Mouse (Mus musculus) MEL (cell line): ENCODE results near the gene Spats2. TPM values are rescaled to one million over a fixed set of nuclear protein-coding genes. Genes with fewer than 3 reads are reported as not detected.
"Not testable (repeated sequence)": the region's sequence is repeated elsewhere in the genome, so short reads cannot be mapped to it uniquely, and the experiment has no call there.

Experiments used
- DNase-seq: peaks from one replicate; pipeline ENCODE4 v3.0.0; 2011; ENCODE audit warnings: low read depth, low spot score
- H3K27ac ChIP-seq: 2 replicates; pipeline ENCODE4 v1.5.1; 2012; ENCODE audit warnings: low read depth, mild to moderate bottlenecking, control low read depth, low read length, moderate library complexity; ENCODE audit not compliant: control insufficient read depth
- H3K27me3 ChIP-seq, 2 experiments: fragments of 150-350 bp in 1 of 2; sonication (generic) in 1 of 2; 2 replicates each; pipeline ENCODE4 v1.6.1; 2012; ENCODE audit warnings: low read length in 2 of 2, mild to moderate bottlenecking in 2 of 2, improper control_type of control experiment in 1 of 2, moderate library complexity in 1 of 2; ENCODE audit not compliant: insufficient read depth in 2 of 2, control insufficient read depth in 1 of 2
- H3K36me3 ChIP-seq, 2 experiments: 2 replicates each; pipeline ENCODE4 v1.6.1; 2012 to 2014; ENCODE audit warnings: low read length in 2 of 2, improper control_type of control experiment in 1 of 2, inconsistent platforms in 1 of 2, mild to moderate bottlenecking in 1 of 2; ENCODE audit not compliant: insufficient read depth in 2 of 2, control insufficient read depth in 1 of 2
- H3K4me1 ChIP-seq, 2 experiments: fragments of 150-350 bp in 1 of 2; sonication (generic) in 1 of 2; 2 replicates each; pipeline ENCODE4 v1.6.1; 2012; ENCODE audit warnings: low read length in 2 of 2, improper control_type of control experiment in 1 of 2, mild to moderate bottlenecking in 1 of 2; ENCODE audit not compliant: insufficient read depth in 2 of 2, control insufficient read depth in 1 of 2
- H3K4me3 ChIP-seq, 2 experiments: fragments of 150-350 bp in 1 of 2; sonication (generic) in 1 of 2; 2 replicates each; pipeline ENCODE4 v1.5.1; 2012; ENCODE audit warnings: low read depth in 2 of 2, low read length in 2 of 2, mild to moderate bottlenecking in 2 of 2, moderate library complexity in 2 of 2, control low read depth in 1 of 2, improper control_type of control experiment in 1 of 2; ENCODE audit not compliant: control insufficient read depth in 1 of 2, insufficient read depth in 1 of 2
- H3K79me2 ChIP-seq: 2 replicates; pipeline ENCODE4 v1.6.1; 2012; ENCODE audit warnings: mild to moderate bottlenecking, low read length, moderate library complexity; ENCODE audit not compliant: control insufficient read depth, poor library complexity, insufficient read depth
- H3K9ac ChIP-seq: 2 replicates; pipeline ENCODE4 v1.6.1; 2012; ENCODE audit warnings: low read depth, mild to moderate bottlenecking, control low read depth, low read length, moderate library complexity; ENCODE audit not compliant: control insufficient read depth, poor library complexity, severe bottlenecking
- H3K9me3 ChIP-seq: fragments of 150-350 bp; sonication (generic); replicated peaks from 2 replicates; pipeline ENCODE4 v1.6.1; 2012; ENCODE audit warnings: mild to moderate bottlenecking, low read length, improper control_type of control experiment, moderate library complexity; ENCODE audit not compliant: insufficient read depth
- BHLHE40 ChIP-seq: IDR thresholded peaks from 2 replicates; pipeline ENCODE4 v1.6.1; 2012; ENCODE audit warnings: low read depth, mild to moderate bottlenecking, inconsistent platforms, low read length, improper control_type of control experiment, borderline replicate concordance
- CHD1 ChIP-seq: IDR thresholded peaks from 2 replicates; pipeline ENCODE4 v1.6.1; 2012; ENCODE audit warnings: low read depth, mild to moderate bottlenecking, inconsistent platforms, low read length, improper control_type of control experiment
- E2F4 ChIP-seq: IDR thresholded peaks from 2 replicates; pipeline ENCODE4 v1.6.1; 2011; ENCODE audit warnings: low read depth, low read length, improper control_type of control experiment, borderline replicate concordance
- ETS1 ChIP-seq: IDR thresholded peaks from 2 replicates; pipeline ENCODE4 v1.6.1; 2012; ENCODE audit warnings: low read depth, mild to moderate bottlenecking, inconsistent platforms, low read length, improper control_type of control experiment, moderate library complexity
- GABPA ChIP-seq: IDR thresholded peaks from 2 replicates; pipeline ENCODE4 v1.6.1; 2012; ENCODE audit warnings: low read depth, mild to moderate bottlenecking, inconsistent platforms, low read length, improper control_type of control experiment, moderate library complexity
- GATA1 ChIP-seq: IDR thresholded peaks from 2 replicates; pipeline ENCODE4 v1.6.1; 2011; ENCODE audit warnings: low read depth, low read length, improper control_type of control experiment
- JUND ChIP-seq: IDR thresholded peaks from 2 replicates; pipeline ENCODE4 v1.6.1; 2011; ENCODE audit warnings: low read depth, mild to moderate bottlenecking, improper control_type of control experiment, low read length
- KAT2A ChIP-seq: conservative IDR thresholded peaks from 2 replicates; pipeline ENCODE4 v1.6.1; 2012; ENCODE audit warnings: low read depth, low read length, improper control_type of control experiment, inconsistent platforms
- MAFK ChIP-seq: IDR thresholded peaks from 2 replicates; pipeline ENCODE4 v1.6.1; 2011; ENCODE audit warnings: low read depth, mild to moderate bottlenecking, low read length, improper control_type of control experiment, borderline replicate concordance
- MAX ChIP-seq: IDR thresholded peaks from 2 replicates; pipeline ENCODE4 v1.6.1; 2011; ENCODE audit warnings: low read length, improper control_type of control experiment
- MAZ ChIP-seq: IDR thresholded peaks from 2 replicates; pipeline ENCODE4 v1.6.1; 2012; ENCODE audit warnings: low read depth, mild to moderate bottlenecking, inconsistent platforms, low read length, improper control_type of control experiment
- MYB ChIP-seq: IDR thresholded peaks from 2 replicates; pipeline ENCODE4 v1.6.1; 2011; ENCODE audit warnings: mild to moderate bottlenecking, low read depth, low read length, improper control_type of control experiment
- MYC ChIP-seq: IDR thresholded peaks from 2 replicates; pipeline ENCODE4 v1.6.1; 2011; ENCODE audit warnings: low read depth, mild to moderate bottlenecking, low read length, improper control_type of control experiment, moderate library complexity
- NRF1 ChIP-seq: IDR thresholded peaks from 2 replicates; pipeline ENCODE4 v1.6.1; 2014; ENCODE audit warnings: low read depth, mild to moderate bottlenecking, inconsistent platforms, low read length, improper control_type of control experiment, moderate library complexity; ENCODE audit not compliant: poor library complexity, insufficient read depth, severe bottlenecking
- POLR2A ChIP-seq, 2 experiments: IDR thresholded peaks; 2 replicates each; pipeline ENCODE4 v1.6.1; 2011 to 2012; ENCODE audit warnings: low read length in 2 of 2, mild to moderate bottlenecking in 2 of 2, control low read depth in 1 of 2, improper control_type of control experiment in 1 of 2, low read depth in 1 of 2, moderate library complexity in 1 of 2; ENCODE audit not compliant: control insufficient read depth in 1 of 2, insufficient read depth in 1 of 2, poor library complexity in 1 of 2
- POLR2AphosphoS5 ChIP-seq: IDR thresholded peaks from 2 replicates; pipeline ENCODE4 v1.6.1; 2012; ENCODE audit warnings: low read depth, borderline replicate concordance, mild to moderate bottlenecking, inconsistent platforms, low read length, moderate library complexity, mixed read lengths
- RAD21 ChIP-seq: IDR thresholded peaks from 2 replicates; pipeline ENCODE4 v1.6.1; 2011; ENCODE audit warnings: mild to moderate bottlenecking, low read depth, low read length, improper control_type of control experiment
- TCF12 ChIP-seq: IDR thresholded peaks from 2 replicates; pipeline ENCODE4 v1.6.1; 2014; ENCODE audit warnings: low read depth, mild to moderate bottlenecking, inconsistent platforms, low read length, improper control_type of control experiment, moderate library complexity
- USF1 ChIP-seq: IDR thresholded peaks from 2 replicates; pipeline ENCODE4 v1.6.1; 2014; ENCODE audit warnings: low read depth, mild to moderate bottlenecking, inconsistent platforms, low read length, improper control_type of control experiment, moderate library complexity
- USF2 ChIP-seq, 2 experiments: IDR thresholded peaks; 2 replicates each; pipeline ENCODE4 v1.6.1; 2011 to 2012; ENCODE audit warnings: improper control_type of control experiment in 2 of 2, low read length in 2 of 2, borderline replicate concordance in 1 of 2, inconsistent platforms in 1 of 2, low read depth in 1 of 2, mild to moderate bottlenecking in 1 of 2; ENCODE audit not compliant: insufficient read depth in 1 of 2
- ZC3H11A ChIP-seq: IDR thresholded peaks from 2 replicates; pipeline ENCODE4 v1.6.1; 2012; ENCODE audit warnings: low read depth, mild to moderate bottlenecking, inconsistent platforms, low read length, improper control_type of control experiment
- ZNF384 ChIP-seq: IDR thresholded peaks from 2 replicates; pipeline ENCODE4 v1.6.1; 2012; ENCODE audit warnings: low read depth, mild to moderate bottlenecking, inconsistent platforms, low read length, improper control_type of control experiment
- polyA plus RNA-seq, 2 experiments: library from polyadenylated mRNA; stranded (reverse) in 1 of 2; unstranded in 1 of 2; fragments of >175 nt in 1 of 2; fragments of >200 nt in 1 of 2; gene quantifications; 2 replicates each; pipeline versions ENCODE4 v1.2.1 to v1.2.4; 2012; ENCODE audit warnings: low replicate concordance in 2 of 2, low read depth in 1 of 2; ENCODE audit not compliant: insufficient read length in 2 of 2, insufficient read depth in 1 of 2, missing spikeins in 1 of 2
- total RNA-seq: library from RNA; depleted of rRNA; stranded (reverse); fragments of 300-350 nt; gene quantifications from 2 replicates; pipeline ENCODE4 v1.2.3, GENCODE M21; 2012; rRNA removed

Spats2 gene
- total RNA-seq (8.2 and 12.0 TPM in 2 replicates), polyA plus RNA-seq (10 to 100 TPM in 1 of 2 experiments, not detected in 1; 24.5 TPM)

DNA sequence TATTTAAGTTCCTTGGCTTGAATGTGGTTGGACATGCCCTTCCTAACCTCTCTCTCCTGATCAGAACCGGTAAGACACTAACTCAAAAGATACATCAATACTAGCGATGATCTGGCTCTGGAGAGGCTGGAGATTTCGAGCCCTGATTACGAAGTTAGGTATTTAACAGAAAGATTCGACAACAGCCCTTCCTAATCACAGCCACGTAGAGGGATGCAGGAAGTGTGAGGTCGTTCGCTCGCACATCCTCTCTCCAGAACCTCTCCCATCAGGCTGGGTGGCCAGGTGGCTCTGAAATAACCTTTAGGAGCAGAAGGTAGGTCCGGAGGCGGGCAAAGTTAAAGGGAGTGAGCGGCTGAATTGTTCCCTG lies at the start of gene Spats2:
Spats2 (plus strand) TSS at position 206 of the 370 bp plus-strand sequence.
- peaks cover 0 to 13% of the 10 kb centered on the region in 2 experiments; a peak in 2 of 4 replicates for H3K36me3 ChIP-seq
- peaks cover 5 to 7% of the 10 kb centered on the region in 2 experiments for H3K4me1 ChIP-seq
- H3K4me3 ChIP-seq = peak within 1 kb of the TSS; percentile 67 to 90
- DNase-seq = peak; percentile 55
- peaks cover 8% of the 10 kb centered on the region for H3K79me2 ChIP-seq
- peak within 1 kb of the TSS; percentile 26 for H3K27ac ChIP-seq
- peak within 1 kb of the TSS; percentile 85 for H3K9ac ChIP-seq
- H3K9me3 ChIP-seq = no peaks in the 10 kb centered on the region
- no peaks in the 10 kb centered on the region for H3K27me3 ChIP-seq
- TF ChIP-seq CHD1 (no peak), GATA1 (peak; percentile 35; the same call in 1 of the 2 replicates), E2F4 (no peak)
- TF ChIP-seq, all 39 proteins: peak for 1

DNA sequence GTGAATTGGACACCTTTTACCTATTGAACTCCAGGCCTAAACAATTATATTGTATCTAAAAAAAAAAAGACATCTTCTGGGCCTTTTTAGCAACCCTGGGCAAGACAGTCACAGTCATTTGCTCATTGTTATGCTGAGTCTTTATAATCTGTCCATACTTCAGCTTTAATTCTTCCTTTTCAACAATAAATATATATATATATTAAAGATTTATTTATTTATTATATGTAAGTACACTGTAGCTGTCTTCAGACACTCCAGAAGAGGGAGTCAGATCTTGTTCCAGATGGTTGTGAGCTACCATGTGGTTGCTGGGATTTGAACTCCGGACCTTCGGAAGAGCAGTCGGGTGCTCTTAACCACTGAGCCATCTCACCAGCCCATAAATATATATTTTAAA lies 49.7 kb upstream of the Spats2 start:
- H3K27ac ChIP-seq, H3K4me1 ChIP-seq, H3K27me3 ChIP-seq, H3K9me3 ChIP-seq, DNase-seq, H3K36me3 ChIP-seq: not testable (repeated sequence)
- H3K9ac ChIP-seq = peak overlapping the region; percentile 92
- peaks cover 20% of the 10 kb centered on the region for H3K79me2 ChIP-seq
- H3K4me3 ChIP-seq = peak overlapping the region; percentile 71 to 82; a peak in 2 of 4 replicates

DNA sequence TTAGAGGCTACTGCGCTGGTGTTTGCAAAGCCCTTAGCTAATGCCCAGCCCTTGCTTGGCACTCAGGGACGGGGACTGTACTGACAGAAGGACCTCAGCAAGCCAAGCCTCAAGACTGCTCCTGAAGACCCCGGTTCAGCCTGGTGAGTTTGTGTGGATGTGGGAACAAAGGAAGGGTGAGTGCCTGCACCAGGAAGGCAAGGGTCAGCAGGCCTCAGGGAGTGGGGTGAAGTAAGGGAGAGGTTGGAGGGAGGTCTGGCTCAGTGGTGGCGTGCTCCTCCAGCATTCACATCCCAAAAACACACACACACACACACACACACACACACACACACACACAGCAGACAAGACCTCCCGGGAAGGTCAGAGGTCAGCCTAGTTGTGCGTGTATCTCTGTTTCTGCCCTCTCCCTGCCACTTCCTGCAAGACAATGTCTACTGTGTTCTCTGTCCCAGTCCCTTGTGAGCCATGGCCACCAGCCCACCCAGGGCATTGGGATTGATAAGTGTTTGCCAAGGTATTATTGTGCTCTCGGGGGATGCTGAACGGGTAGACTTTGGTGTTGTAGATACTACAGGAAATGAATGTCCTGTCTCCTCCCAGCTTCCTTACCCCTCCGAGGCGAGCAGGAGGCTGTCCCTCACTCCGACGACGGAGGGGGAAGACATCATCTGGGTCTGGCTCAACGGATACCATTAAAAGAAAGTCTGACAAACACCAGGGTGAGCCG lies 47.4 kb upstream of the Spats2 start:
- no peak for TF ChIP-seq TCF12
- no peak for TF ChIP-seq USF2 (IDR thresholded peaks at IDR 0.05; ENCODE audit: borderline replicate concordance in 1 of 2, insufficient read depth in 1 of 2, low read depth in 1 of 2, low read length in 2 of 2)
- no peak for TF ChIP-seq GATA1
- no peak for TF ChIP-seq POLR2A (IDR thresholded peaks at IDR 0.05; ENCODE audit: control insufficient read depth in 1 of 2, insufficient read depth in 1 of 2, low read depth in 1 of 2, low read length in 2 of 2, poor library complexity in 1 of 2)
- no peak for TF ChIP-seq POLR2AphosphoS5
- no peak for TF ChIP-seq ZC3H11A
- no peak for TF ChIP-seq GABPA
- no peak for TF ChIP-seq MAZ
- TF ChIP-seq NRF1 = no peak
- no peak for TF ChIP-seq MAX
- TF ChIP-seq MYC = no peak
- no peak for TF ChIP-seq JUND
- no peak for TF ChIP-seq KAT2A
- no peak for TF ChIP-seq USF1
- TF ChIP-seq BHLHE40 = no peak
- no peak for TF ChIP-seq MYB
- no peak for TF ChIP-seq ZNF384
- TF ChIP-seq ETS1 = no peak
- TF ChIP-seq MAFK = no peak
- TF ChIP-seq RAD21 = no peak
- TF ChIP-seq, all 39 proteins: peak for 0
- Histone ChIP-seq H3K36me3 (peaks cover 8 to 9% of the 10 kb centered on the region in 2 experiments), H3K79me2 (peaks cover 20% of the 10 kb centered on the region), H3K27ac (no peak overlapping the region), H3K27me3 (no peaks in the 10 kb centered on the region), H3K9me3 (no peaks in the 10 kb centered on the region), H3K4me3 (no peak overlapping the region), H3K9ac (no peak overlapping the region), H3K4me1 (peaks cover 2 to 5% of the 10 kb centered on the region in 2 experiments; a peak in 2 of 4 replicates)
- no peak for DNase-seq
